Mouse (Mus musculus) ovary, postnatal 14 days (tissue): ENCODE measurements around the gene Olfr545.
"Not testable (repeated sequence)": the region's sequence is repeated elsewhere in the genome, so short reads cannot be mapped to it uniquely, and the experiment has no call there.

ENCODE experiments used
- DNase-seq: peaks from one replicate; pipeline ENCODE4 v3.0.0; 2022; ENCODE audit warnings: low spot score

Olfr545 gene

GRCm38 (mm10) chr7:102499473-102499872 is at the start of gene Olfr545:
TSS of gene Olfr545 (minus strand) at chr7:102499573.
- no peak for DNase-seq

DNA sequence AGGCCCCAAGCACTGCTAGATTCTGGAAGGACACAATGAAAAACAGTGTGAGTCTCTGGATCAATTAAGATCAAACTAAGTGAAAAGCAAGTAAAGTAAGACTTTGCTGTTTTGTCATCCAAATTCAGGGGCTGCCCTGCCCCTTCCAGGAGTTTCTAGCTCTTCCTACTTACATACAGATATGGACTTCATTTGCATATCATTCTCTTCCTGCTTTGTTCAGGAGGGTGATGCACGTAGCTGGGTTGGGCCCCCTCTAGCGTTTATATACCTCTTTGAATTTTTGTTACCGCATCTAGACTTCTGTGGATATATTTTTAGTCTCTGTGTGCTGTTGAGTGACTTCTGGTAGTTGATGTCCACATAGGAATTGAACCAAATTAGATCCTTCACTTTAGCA is 41.9 kb upstream of the Olfr545 start:
- DNase-seq = no peak

DNA sequence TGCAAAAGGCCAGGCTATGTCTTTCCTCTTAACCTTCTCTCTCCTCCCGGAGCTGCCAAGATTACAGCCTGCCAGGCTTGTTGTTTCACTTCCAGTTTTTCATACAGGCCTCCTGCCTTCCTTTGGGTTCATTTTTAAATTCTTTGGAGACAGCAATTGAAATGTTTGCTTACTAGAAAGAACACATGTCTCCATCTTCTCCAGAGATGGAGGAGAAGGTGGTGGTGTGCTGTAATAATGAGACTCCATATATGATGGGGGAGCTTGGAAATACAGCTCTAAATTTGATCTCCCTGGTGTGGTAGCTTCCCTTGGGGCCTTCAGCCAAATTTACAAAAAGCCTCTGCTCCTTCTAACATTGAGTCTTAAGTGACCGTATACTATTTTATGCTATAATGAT is 41.2 kb upstream of the Olfr545 start, which contains the start of gene Olfr548-ps1:
Gene Olfr548-ps1 (plus strand): TSS at position 301 of the 400 bp plus-strand sequence.
- no peak for DNase-seq

DNA sequence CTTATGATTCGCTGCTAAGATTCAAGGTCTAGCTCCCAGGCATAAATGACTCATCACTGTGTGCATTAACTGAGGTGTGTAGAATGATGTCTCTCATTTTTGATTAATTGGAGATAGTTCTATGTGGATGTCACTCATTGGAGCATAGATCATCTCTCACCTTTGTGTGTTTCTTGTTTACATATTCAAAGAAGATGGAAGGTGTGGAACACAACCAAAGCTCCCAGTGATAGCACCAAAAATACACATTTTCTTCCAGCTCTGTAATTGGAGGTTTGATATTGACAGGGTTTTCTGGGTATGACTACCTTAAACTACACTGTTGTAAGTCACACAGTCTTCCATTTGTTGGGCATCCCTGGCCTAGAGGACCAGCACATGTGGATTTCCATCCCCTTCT is 35.1 kb upstream of the Olfr545 start, which contains the start of gene Olfr547:
Gene Olfr547 (plus strand): TSS at position 301 of the 400 bp plus-strand sequence.
- no peak for DNase-seq

- DNase-seq = no peak
Observed at GRCm38 (mm10) chr7:102529052-102529451, 29.7 kb upstream of the Olfr545 start.

DNA sequence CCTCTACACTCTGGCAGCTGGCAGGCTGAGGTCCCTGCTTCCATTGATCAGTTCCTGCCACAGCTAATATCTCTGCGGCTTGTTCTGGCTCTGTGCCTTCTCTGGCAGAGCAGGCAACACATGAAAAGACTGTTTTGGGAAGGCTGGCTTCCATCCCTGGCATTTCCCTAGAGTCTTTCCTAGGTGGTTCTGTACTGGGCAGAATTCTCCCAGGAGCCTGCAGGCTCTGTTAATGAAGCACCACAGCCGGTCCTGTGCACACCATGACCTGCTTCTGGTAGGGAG is 17.6 kb upstream of the Olfr545 start:
- no peak for DNase-seq

DNA sequence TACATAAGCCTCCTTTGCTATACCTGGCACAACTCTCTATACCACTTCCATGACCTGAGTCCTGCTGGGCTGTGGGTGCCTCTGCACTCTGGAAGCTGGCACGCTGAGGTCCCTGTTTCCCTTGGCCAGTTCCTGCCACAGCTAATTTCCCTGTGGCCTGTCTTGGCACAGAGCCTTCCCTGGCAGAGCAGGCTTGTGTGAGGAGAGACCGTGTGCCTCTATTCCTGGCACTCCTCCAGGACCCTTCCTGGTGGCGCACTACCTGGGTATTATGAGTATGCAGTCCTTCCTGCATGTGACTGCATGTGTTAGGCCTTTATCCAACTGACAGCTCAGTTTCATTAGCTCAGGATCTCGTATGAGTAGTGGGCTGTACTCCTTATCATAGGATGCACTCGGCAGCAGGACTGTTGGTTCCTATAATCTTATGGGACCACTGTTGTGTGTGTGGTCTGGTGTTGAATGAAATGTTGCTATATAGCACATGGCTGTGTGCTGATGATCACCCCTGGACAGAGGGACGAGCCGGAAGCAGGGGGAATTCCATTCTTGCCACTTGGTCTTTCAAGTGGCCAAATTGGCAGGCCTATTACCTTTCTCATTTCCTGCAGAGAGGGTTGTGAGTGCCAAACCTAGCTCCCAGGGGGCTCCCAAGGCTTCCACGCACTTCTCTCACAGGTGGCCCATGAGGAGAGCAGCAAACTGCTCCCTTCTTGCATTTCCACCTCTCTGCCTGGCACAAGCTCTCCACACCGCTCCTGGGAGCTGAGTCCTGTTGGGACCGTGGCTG is 17.1 kb upstream of the Olfr545 start:
- DNase-seq = peak; percentile 14

- no peak for DNase-seq
Observed at GRCm38 (mm10) chr7:102514144-102514543, 14.8 kb upstream of the Olfr545 start.

- DNase-seq = peak; percentile 84
Observed at GRCm38 (mm10) chr7:102512814-102513435, 13.6 kb upstream of the Olfr545 start.

GRCm38 (mm10) chr7:102511927-102512326 is 12.6 kb upstream of the Olfr545 start:
- no peak for DNase-seq

DNA sequence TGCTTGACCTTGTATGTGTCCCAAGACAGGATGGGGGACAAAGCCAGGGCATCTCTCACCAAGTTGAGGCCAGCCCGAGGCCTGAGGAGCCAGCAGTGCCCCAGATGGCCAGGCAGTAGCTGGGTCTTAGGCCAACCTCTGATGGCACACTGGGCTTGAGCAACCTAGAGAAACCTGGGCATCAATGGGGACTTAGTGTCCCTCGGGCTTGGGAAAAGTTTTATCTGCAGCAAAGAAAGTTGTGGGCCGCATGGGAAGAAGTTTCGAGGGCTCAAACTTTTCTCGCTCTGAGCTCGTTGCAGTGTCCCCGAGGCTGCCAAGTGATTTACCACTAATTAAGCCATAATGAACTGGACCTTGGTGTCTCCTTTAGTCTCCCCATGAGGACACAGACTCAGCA is 10.4 kb upstream of the Olfr545 start:
- DNase-seq = no peak

DNA sequence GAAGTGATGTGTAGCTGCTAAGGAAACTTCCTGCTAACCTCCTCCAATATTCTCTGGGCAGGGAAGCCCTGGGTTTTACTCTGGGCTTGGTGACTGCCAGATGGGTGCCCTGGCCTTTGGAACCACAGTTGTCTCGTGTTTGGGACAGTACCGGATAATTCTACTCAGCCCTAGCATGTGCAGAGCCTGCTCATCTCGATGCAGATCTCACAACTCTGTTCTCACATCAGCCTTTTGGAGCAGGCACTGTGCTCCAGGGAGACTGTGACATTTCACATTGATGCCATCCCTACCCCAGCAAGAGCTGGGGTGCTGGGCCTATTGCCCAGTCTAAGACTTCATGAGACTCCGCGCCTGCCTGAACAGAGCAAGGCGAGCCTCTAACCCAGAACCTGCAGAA is 9.3 kb upstream of the Olfr545 start:
- DNase-seq = no peak

DNA sequence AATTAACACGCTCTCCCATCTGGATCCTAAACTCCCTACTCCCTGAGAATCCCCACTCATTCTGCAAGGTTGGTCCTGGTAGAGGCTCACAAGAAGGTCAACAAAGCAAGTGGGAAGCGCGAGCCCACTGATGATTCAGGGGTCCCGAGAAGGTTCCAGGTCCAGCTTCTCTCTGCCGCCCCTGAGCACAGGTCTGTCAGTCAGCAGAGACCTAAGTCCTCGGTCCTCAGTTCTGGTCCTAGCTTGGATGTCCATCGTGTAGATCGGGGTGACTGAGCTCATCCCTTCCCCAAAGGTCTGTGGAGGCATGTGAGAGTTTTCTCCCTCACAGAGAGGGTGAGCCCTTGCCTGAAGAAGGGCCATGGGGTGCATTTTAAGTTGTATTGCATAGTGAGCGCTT is 8.7 kb upstream of the Olfr545 start:
- DNase-seq = no peak

GRCm38 (mm10) chr7:102506848-102507247 is 7.5 kb upstream of the Olfr545 start:
- DNase-seq = peak; percentile 63

DNA sequence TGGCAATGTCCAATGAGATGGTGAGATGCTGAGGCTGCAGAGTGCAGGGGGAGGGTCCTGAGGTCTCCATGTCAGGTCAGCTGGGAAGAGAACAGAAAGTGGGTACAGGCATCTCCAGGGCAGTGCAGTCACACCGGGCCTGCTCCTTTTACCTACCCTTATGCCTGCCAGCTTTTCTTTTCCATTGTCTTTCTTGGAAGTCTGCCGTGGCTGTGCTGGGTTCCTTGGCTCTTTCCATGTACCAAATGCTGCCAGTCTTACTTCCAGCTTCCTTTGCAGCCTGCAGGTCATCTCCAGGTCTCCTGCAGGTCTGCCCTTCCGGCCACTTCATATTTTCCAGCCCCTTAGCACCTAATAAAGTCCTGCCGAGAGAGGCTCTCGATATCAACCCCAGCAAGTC is 2.6 kb upstream of the Olfr545 start:
- no peak for DNase-seq

DNA sequence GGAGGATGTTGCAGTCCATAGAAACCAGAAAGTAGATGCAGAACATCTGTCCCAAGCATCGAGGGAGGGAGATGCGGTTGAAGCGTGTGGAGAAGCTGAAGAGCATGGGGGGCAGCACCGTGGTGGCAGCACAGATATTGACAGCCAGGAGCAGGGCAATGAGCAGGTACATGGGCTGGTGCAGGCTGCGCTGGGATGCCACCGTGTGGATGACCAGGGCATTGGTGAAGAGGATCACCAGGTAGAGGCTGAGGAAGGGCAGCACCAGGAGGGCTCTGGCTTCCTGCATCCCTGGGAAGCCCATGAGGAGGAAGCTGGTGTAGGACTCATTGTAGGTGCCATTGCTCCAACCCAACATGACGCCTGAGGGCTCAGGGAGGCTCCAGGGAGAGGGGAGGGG is 5.0 kb downstream of the Olfr545 start:
- DNase-seq = not testable (repeated sequence)

DNA sequence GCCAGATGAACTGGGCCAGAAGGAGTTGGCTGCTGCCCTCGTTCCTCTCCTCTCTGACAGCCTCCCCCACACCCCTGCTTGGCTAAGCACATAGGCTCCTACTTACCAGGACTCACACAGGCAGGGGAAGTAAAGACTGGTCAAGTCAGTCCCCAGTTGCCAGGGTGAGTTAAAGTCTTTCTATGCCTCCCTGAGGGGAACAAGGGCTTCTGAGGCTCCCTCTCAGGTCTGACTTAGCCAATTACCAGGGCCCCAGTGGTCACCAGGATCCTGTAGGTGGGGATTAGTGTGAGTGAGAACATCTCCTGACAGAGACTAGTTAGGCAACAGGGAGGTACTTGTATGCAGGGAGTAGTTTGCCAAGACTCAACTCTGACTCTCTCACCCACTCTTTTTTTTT is 11.2 kb downstream of the Olfr545 start, which contains the start of gene Olfr544:
Gene Olfr544 (minus strand): TSS at position 153 of the 400 bp plus-strand sequence.
- DNase-seq = no peak

GRCm38 (mm10) chr7:102486105-102486504 is 13.3 kb downstream of the Olfr545 start:
- DNase-seq = no peak

DNA sequence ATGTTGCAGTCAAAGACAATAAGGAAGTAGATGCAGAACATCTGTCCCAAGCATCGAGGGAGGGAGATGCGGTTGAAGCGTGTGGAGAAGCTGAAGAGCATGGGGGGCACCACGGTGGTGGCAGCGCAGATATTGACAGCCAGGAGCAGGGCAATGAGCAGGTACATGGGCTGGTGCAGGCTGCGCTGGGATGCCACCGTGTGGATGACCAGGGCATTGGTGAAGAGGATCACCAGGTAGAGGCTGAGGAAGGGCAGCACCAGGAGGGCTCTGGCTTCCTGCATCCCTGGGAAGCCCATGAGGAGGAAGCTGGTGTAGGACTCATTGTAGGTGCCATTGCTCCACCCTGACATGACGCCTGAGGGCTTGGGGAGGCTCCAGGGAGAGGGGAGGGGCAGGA is 14.6 kb downstream of the Olfr545 start:
- not testable (repeated sequence) for DNase-seq

DNA sequence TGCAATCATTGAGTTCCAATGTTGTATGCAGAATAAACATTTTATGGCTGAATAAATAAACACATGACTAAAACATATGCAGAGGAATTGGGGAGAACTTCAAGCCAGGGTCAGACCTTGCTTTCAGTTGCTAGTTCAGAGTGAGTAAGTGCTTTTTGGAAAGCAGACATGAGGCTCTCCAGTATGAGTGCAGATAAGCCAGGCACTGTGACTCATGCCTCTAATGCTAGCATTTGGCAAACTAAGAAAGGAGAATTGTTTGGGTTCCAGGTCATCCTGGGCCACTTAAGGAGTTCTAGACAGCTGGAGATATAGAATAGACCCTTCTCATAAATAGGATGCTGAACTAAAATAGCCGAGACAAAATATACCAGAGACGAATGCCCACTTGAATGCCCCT is 15.7 kb downstream of the Olfr545 start:
- no peak for DNase-seq

DNA sequence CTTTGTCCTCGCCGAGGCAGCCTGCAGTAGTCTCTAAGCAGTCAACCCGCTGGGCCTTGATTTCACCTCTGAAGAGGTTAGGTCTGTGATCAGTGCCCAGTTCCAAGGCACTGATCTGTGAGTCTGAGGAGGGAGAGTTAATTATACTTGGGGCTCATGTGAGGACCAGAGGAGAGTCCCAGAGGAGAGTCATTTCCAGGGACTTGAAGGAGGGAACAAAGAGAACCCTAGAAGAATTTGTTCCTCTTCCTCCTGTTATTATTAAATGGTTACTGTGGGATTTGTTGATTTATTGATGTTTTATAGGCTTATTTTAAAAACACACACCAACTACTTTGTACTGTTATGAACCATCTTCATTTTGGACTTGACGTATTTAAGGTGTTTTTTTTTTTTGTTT is 17.8 kb downstream of the Olfr545 start, which contains the start of gene Olfr543:
Gene Olfr543 (minus strand): TSS at position 101 of the 400 bp plus-strand sequence.
- DNase-seq = no peak

GRCm38 (mm10) chr7:102480821-102481220 is 18.6 kb downstream of the Olfr545 start:
- DNase-seq = no peak

- DNase-seq = peak; percentile 27
Observed at GRCm38 (mm10) chr7:102479368-102480078, 19.9 kb downstream of the Olfr545 start.
